Mouse (Mus musculus): Measurements from ENCODE around the gene Nfkbil1. TPM values are rescaled to one million over a fixed set of nuclear protein-coding genes. Genes with fewer than 3 reads are reported as not detected.
"Not testable (repeated sequence)": the region's sequence is repeated elsewhere in the genome, so short reads cannot be mapped to it uniquely, and the experiment has no call there.

The Nfkbil1 gene
- polyA plus RNA-seq, 1 experiment from 2014 or later, result 2.8 TPM

DNA sequence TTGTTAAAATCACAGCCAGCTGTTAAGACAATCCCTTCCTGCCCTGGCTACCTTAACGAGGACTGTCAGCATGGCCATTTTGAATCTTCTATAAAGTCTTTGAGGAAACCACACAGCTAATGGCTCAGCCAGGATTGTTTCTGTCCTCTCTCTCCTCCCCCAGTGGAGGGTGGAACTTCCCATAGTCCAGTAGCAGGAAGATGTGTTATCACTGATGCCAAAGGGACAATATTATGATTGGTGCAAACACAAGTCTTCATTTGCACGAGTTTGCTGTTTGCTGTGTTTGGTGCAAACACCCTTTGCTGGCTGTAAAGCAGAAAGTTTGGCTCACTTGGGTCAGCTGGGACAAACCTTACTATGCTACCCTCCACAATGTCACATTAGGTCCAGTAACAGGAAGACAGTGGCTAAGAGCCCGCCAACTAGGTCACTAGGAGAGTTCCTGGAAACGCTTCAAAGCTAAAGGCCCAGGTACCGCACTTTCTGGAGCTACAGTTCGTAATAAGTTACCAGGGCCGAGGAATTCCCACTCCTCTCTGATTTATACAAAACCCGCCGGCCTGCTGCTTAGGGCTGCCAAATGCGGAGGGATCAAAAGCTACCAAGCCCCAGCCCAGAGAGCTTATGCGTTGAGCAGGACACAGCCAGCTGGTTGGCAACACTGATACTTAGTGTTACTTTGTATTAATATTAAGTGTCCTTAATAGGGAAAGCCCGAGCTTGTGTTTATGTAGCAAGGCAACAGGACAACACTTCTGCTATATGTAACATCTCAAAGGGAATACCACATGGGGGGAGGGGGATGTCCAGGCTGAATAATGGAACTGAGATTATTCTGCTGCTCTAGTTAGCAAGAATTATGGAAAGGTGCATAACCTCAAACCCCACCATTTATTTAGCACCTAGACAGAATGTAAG is 5.1 kb upstream of the Nfkbil1 start:
- Histone ChIP-seq H3K4me1 (ENCODE audit: control insufficient read depth, low read depth, low read length) (peaks cover 47% of the 10 kb centered on the region), H3K4me3 (ENCODE audit: low read depth, low read length) (peak overlapping the region; percentile 94), H3K9me3 (replicated peaks; ENCODE audit: control insufficient read depth, low read length) (no peaks in the 10 kb centered on the region), H3K27me3 (ENCODE audit: control insufficient read depth, insufficient read depth, low read depth, low read length) (no peaks in the 10 kb centered on the region), H3K4me2 (ENCODE audit: low read depth, low read length) (peak overlapping the region; percentile 89), H3K9ac (ENCODE audit: low read depth, low read length) (peak overlapping the region; percentile 94), H3K27ac (ENCODE audit: low read length) (peak overlapping the region; percentile 90), H3K36me3 (ENCODE audit: control insufficient read depth, insufficient read depth) (peaks cover 25% of the 10 kb centered on the region)
- 34% methylated on average over 12 of the region's 12 CpGs for WGBS (ENCODE audit: insufficient replicate concordance)
- no peak for ATAC-seq (ENCODE audit: low read depth)

DNA sequence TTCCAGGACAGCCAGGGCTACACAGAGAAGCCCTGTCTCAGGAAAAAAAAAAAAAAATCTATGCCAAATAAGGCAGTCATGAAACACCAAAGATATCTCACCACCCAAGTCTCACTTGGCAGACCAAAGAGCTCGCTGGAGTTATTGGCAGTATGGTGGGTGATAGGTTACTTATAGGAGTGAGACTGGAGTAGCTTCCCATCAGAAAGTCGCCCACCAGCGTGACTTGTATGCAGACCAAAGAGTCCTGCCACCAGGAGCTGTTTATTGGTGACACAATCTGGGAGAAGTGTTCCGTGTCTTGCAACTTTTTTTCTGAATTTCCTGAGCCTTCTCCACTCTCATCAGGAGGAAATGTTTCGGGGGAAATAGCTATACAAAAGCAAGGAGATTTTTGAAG is 4.1 kb upstream of the Nfkbil1 start:
- H3K27me3 ChIP-seq (ENCODE audit: control insufficient read depth, insufficient read depth, low read depth, low read length), result no peaks in the 10 kb centered on the region
- ATAC-seq (ENCODE audit: low read depth), result no peak
- no peak overlapping the region for H3K4me3 ChIP-seq (ENCODE audit: low read depth, low read length)
- H3K9ac ChIP-seq (ENCODE audit: low read depth, low read length), result no peak overlapping the region
- H3K9me3 ChIP-seq (replicated peaks; ENCODE audit: control insufficient read depth, low read length), result no peaks in the 10 kb centered on the region
- H3K27ac ChIP-seq (ENCODE audit: low read length), result no peak overlapping the region
- no peak overlapping the region for H3K4me2 ChIP-seq (ENCODE audit: low read depth, low read length)
- WGBS (ENCODE audit: insufficient replicate concordance), result 59% methylated on average over 5 of the region's 5 CpGs
- H3K4me1 ChIP-seq (ENCODE audit: control insufficient read depth, low read depth, low read length), result peaks cover 40% of the 10 kb centered on the region
- H3K36me3 ChIP-seq (ENCODE audit: control insufficient read depth, insufficient read depth), result peaks cover 15% of the 10 kb centered on the region

DNA sequence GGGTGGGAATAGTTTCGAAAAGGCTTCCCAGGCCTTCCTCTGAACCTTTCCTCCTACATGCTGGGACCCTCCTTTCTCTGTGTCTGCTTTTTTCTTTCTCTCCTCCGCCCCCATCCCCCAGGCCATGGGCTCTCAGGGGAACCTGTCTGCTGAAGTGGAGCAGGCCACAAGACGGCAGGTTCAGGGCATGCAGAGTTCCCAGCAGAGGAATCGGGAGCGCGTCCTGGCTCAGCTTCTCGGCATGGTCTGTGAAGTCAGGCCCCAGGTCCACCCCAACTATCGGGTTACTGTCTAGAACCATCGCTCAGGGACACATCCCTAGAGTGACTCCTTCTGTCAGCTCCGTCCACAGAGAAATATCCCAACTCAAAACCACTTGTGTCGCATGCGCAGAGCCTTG is 1.9 kb upstream of the Nfkbil1 start:
- H3K27me3 ChIP-seq (ENCODE audit: control insufficient read depth, insufficient read depth, low read depth, low read length), result no peaks in the 10 kb centered on the region
- WGBS (ENCODE audit: insufficient replicate concordance), result 80% methylated on average over 12 of the region's 12 CpGs
- no peak overlapping the region for H3K27ac ChIP-seq (ENCODE audit: low read length)
- H3K4me2 ChIP-seq (ENCODE audit: low read depth, low read length), result no peak overlapping the region
- H3K4me3 ChIP-seq (ENCODE audit: low read depth, low read length), result no peak overlapping the region
- no peaks in the 10 kb centered on the region for H3K9me3 ChIP-seq (replicated peaks; ENCODE audit: control insufficient read depth, low read length)
- no peak overlapping the region for H3K9ac ChIP-seq (ENCODE audit: low read depth, low read length)
- ATAC-seq (ENCODE audit: low read depth), result no peak
- H3K36me3 ChIP-seq (ENCODE audit: control insufficient read depth, insufficient read depth), result no peaks in the 10 kb centered on the region; the same call in 1 of the 2 replicates
- H3K4me1 ChIP-seq (ENCODE audit: control insufficient read depth, low read depth, low read length), result peaks cover 33% of the 10 kb centered on the region

DNA sequence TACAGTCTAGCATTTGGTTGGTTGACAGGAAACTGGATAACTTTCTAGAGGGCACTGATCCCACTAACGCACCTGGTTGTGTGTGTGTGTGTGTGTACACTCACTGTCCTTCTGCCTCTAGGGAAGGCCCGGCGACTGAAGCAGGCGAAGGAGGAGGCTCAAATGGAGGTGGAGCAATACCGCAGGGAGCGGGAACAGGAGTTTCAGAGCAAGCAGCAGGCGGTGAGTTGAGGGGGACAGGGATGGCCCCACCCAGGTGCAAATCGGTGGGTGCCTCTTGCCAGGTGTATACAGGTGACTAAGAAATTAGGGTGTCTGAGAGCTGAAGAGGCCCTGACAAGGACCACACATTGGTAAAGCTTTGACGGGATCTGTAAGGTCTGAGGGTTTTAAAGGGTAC is 1.4 kb upstream of the Nfkbil1 start:
- no peak overlapping the region for H3K4me3 ChIP-seq (ENCODE audit: low read depth, low read length)
- H3K27ac ChIP-seq (ENCODE audit: low read length), result no peak overlapping the region
- no peak overlapping the region for H3K9ac ChIP-seq (ENCODE audit: low read depth, low read length)
- WGBS (ENCODE audit: insufficient replicate concordance), result 73% methylated on average over 9 of the region's 9 CpGs
- no peaks in the 10 kb centered on the region for H3K9me3 ChIP-seq (replicated peaks; ENCODE audit: control insufficient read depth, low read length)
- H3K4me1 ChIP-seq (ENCODE audit: control insufficient read depth, low read depth, low read length), result peaks cover 37% of the 10 kb centered on the region
- H3K4me2 ChIP-seq (ENCODE audit: low read depth, low read length), result no peak overlapping the region
- no peak for ATAC-seq (ENCODE audit: low read depth)
- H3K36me3 ChIP-seq (ENCODE audit: control insufficient read depth, insufficient read depth), result no peaks in the 10 kb centered on the region; the same call in 1 of the 2 replicates
- no peaks in the 10 kb centered on the region for H3K27me3 ChIP-seq (ENCODE audit: control insufficient read depth, insufficient read depth, low read depth, low read length)

DNA sequence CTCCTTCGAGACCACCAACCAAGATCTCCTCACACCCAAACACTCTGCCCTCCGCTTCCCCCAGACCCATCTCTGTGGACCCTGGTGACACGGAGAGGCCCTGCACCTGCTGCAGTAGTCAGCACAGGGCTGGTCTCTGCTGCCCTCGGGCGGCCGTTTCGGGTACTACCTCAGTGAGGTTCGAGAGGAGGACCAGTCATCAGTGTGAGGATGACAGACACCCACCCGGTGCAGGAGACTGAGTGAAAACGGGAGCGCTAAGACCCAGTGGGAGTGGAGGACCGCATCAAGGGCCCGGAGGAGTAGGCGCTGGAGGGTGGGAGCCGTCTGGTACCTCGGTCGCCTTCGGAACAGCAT is 776 bp upstream of the Nfkbil1 start:
- H3K4me3 ChIP-seq (ENCODE audit: low read depth, low read length), result peak overlapping the region; percentile 75
- peak; percentile 69 for ATAC-seq (ENCODE audit: low read depth)
- H3K4me2 ChIP-seq (ENCODE audit: low read depth, low read length), result peak overlapping the region; percentile 90
- H3K27ac ChIP-seq (ENCODE audit: low read length), result peak overlapping the region; percentile 96
- H3K36me3 ChIP-seq (ENCODE audit: control insufficient read depth, insufficient read depth), result no peaks in the 10 kb centered on the region; the same call in 1 of the 2 replicates
- H3K27me3 ChIP-seq (ENCODE audit: control insufficient read depth, insufficient read depth, low read depth, low read length), result no peaks in the 10 kb centered on the region
- WGBS (ENCODE audit: insufficient replicate concordance), result 1% methylated on average over 18 of the region's 18 CpGs
- peak overlapping the region; percentile 84 for H3K9ac ChIP-seq (ENCODE audit: low read depth, low read length)
- H3K4me1 ChIP-seq (ENCODE audit: control insufficient read depth, low read depth, low read length), result peaks cover 39% of the 10 kb centered on the region
- no peaks in the 10 kb centered on the region for H3K9me3 ChIP-seq (replicated peaks; ENCODE audit: control insufficient read depth, low read length)

DNA sequence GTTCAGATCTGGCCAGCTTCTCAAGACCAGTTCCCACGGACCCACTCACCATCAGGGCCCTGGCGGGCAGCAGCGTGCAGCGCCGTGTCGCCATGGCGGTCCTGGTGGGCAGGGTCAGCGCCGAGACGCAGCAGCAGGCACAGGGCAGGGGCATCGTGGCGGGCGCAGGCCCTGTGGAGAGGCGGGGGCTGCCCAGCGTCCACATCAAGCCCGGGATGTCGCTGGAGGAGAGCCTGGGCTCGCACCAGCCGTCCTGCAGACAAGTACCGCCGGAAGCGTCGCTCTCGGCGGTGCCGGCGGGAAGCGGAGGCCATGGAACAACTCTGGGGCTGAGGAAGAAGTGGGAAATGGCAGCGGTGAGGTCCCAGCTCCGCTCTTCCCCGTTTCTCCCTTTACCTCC is 689 bp downstream of the Nfkbil1 start:
- H3K27me3 ChIP-seq (ENCODE audit: control insufficient read depth, insufficient read depth, low read depth, low read length), result no peaks in the 10 kb centered on the region
- H3K4me1 ChIP-seq (ENCODE audit: control insufficient read depth, low read depth, low read length), result peaks cover 27% of the 10 kb centered on the region
- no peaks in the 10 kb centered on the region for H3K9me3 ChIP-seq (replicated peaks; ENCODE audit: control insufficient read depth, low read length)
- H3K9ac ChIP-seq (ENCODE audit: low read depth, low read length), result peak overlapping the region; percentile 84
- peak overlapping the region; percentile 90 for H3K4me2 ChIP-seq (ENCODE audit: low read depth, low read length)
- peaks cover 4% of the 10 kb centered on the region; the same call in 1 of the 2 replicates for H3K36me3 ChIP-seq (ENCODE audit: control insufficient read depth, insufficient read depth)
- H3K4me3 ChIP-seq (ENCODE audit: low read depth, low read length), result peak overlapping the region; percentile 75
- 3% methylated on average over 29 of the region's 31 CpGs for WGBS (ENCODE audit: insufficient replicate concordance)
- peak overlapping the region; percentile 96 for H3K27ac ChIP-seq (ENCODE audit: low read length)
- 0 out of 2 replicates have a peak, but pooled peaks have one; percentile 7 for ATAC-seq (ENCODE audit: low read depth)

DNA sequence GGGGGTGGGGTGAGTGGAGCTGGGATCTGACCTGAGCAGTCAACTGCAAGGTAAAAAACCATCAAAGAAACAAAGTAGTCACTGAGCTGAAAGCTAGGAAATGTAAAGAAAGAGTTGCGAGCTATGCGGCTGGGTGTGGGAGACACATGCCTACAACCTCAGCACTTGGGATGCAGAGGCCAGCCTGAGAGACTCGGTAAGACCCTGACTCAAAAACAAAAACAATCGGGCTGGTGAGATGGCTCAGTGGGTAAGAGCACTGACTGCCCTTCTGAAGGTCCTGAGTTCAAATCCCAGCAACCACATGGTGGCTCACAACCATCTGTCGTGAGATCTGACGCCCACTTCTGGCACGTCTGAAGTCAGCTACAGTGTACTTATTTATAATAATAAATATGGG is 1.5 kb downstream of the Nfkbil1 start:
- WGBS (ENCODE audit: insufficient replicate concordance), result 64% methylated on average over 7 of the region's 7 CpGs
- peak overlapping the region; percentile 75 for H3K4me3 ChIP-seq (ENCODE audit: low read depth, low read length)
- H3K27me3 ChIP-seq (ENCODE audit: control insufficient read depth, insufficient read depth, low read depth, low read length); ATAC-seq (ENCODE audit: low read depth); H3K9me3 ChIP-seq (replicated peaks; ENCODE audit: control insufficient read depth, low read length); H3K36me3 ChIP-seq (ENCODE audit: control insufficient read depth, insufficient read depth); H3K27ac ChIP-seq (ENCODE audit: low read length); H3K9ac ChIP-seq (ENCODE audit: low read depth, low read length): not testable (repeated sequence)
- H3K4me2 ChIP-seq (ENCODE audit: low read depth, low read length), result peak overlapping the region; percentile 90
- H3K4me1 ChIP-seq (ENCODE audit: control insufficient read depth, low read depth, low read length), result peaks cover 27% of the 10 kb centered on the region

DNA sequence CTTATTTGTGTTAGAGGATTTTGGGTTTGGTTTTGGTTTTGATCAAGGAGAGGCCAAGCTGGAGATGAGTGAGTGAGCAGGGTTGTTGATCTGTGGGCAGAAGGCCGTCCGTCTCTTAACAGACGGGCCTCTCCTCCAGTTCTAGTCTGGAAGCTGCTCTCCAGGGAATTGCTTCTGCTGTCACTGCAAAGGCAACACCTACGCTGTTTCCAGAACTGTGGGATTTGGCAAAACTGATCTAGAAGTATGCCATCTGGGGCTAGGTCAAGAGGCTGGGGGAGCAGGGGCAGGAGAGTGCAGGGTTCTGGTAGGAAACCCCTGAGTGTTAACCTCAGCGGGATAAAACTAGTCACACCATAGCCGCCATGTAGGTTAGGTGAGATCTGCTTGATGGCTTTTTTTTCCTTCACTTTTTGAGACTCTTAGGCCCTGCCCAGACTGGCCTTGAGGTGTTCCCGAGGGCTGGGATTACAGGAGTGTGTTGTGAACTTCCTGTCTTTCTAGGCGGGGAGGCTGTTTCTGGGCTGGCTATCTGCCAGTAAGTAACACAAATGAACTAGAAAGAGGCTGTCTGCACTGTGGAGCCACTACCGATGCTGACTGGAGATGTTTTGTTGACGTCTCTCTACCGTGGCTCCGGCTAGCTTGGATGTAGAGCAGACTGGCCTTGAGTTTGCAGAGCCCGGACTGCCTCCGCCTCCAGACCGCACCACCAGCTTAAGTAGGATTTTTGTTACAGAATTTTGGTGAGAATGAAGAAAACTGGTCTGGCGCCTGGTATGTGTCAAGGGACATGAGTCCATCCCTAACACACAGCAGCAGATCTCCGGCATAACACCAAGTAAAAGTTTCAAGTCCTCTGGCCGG is 2.2 kb downstream of the Nfkbil1 start, which contains the start of gene Atp6v1g2:
Gene Atp6v1g2 (plus strand): TSS at position 547 of the 867 bp plus-strand sequence.
- Histone ChIP-seq H3K4me1 (ENCODE audit: control insufficient read depth, low read depth, low read length) (peaks cover 27% of the 10 kb centered on the region), H3K4me3 (ENCODE audit: low read depth, low read length) (peak within 1 kb of the TSS; percentile 75), H3K9ac (ENCODE audit: low read depth, low read length) (peak within 1 kb of the TSS; percentile 84), H3K27me3 (ENCODE audit: control insufficient read depth, insufficient read depth, low read depth, low read length) (no peaks in the 10 kb centered on the region), H3K9me3 (replicated peaks; ENCODE audit: control insufficient read depth, low read length) (no peaks in the 10 kb centered on the region), H3K4me2 (ENCODE audit: low read depth, low read length) (peak within 1 kb of the TSS; percentile 90), H3K36me3 (ENCODE audit: control insufficient read depth, insufficient read depth) (peaks cover 10% of the 10 kb centered on the region), H3K27ac (ENCODE audit: low read length) (peak within 1 kb of the TSS; percentile 96)
- 63% methylated on average over 18 of the region's 18 CpGs for WGBS (ENCODE audit: insufficient replicate concordance)
- no peak for ATAC-seq (ENCODE audit: low read depth)
